Mouse (Mus musculus) limb, embryonic 14.5 days (tissue): Measurements from ENCODE around the gene Actl6a. TPM values are rescaled to one million over a fixed set of nuclear protein-coding genes. Genes with fewer than 3 reads are reported as not detected.

Experiments
- ATAC-seq: fragments of 200-750 bp; cut with Nextera tagmentation; 2 replicates; pipeline ENCODE4 v1.8.0; 2017; ENCODE audit warnings: low read depth, moderate number of reproducible peaks, moderate TSS enrichment; ENCODE audit not compliant: low FRiP score
- DNase-seq: peaks from one replicate; pipeline ENCODE4 v3.0.0-alpha.2; 2015; ENCODE audit warnings: low spot score
- H3K27ac ChIP-seq: fragments of 300-500 bp; sonication (generic); replicated peaks from 2 replicates; pipeline ENCODE4 v1.5.1; 2014; ENCODE audit warnings: low read depth, mild to moderate bottlenecking, low read length, moderate library complexity, mixed read lengths
- H3K27me3 ChIP-seq: fragments of 300-500 bp; sonication (generic); 2 replicates; pipeline ENCODE4 v1.6.1; 2014; ENCODE audit warnings: low read length, mixed read lengths; ENCODE audit not compliant: control insufficient read depth, insufficient read depth
- H3K36me3 ChIP-seq: fragments of 300-500 bp; sonication (generic); 2 replicates; pipeline ENCODE4 v1.6.1; 2014; ENCODE audit warnings: mild to moderate bottlenecking, low read length, moderate library complexity, mixed read lengths; ENCODE audit not compliant: control insufficient read depth, insufficient read depth
- H3K4me1 ChIP-seq: fragments of 300-500 bp; sonication (generic); 2 replicates; pipeline ENCODE4 v1.6.1; 2014; ENCODE audit warnings: antibody characterized with exemption, low read length, mixed read lengths; ENCODE audit not compliant: control insufficient read depth, insufficient read depth
- H3K4me2 ChIP-seq: fragments of 300-500 bp; sonication (generic); replicated peaks from 2 replicates; pipeline ENCODE4 v1.6.1; 2014; ENCODE audit warnings: low read depth, mild to moderate bottlenecking, low read length, moderate library complexity; ENCODE audit not compliant: severe bottlenecking
- H3K4me3 ChIP-seq: fragments of 300-500 bp; sonication (generic); replicated peaks from 2 replicates; pipeline ENCODE4 v1.5.1; 2014; ENCODE audit warnings: low read length
- H3K9ac ChIP-seq: fragments of 300-500 bp; sonication (generic); 2 replicates; pipeline ENCODE4 v1.6.1; 2014; ENCODE audit warnings: mild to moderate bottlenecking, low read depth, low read length, moderate library complexity; ENCODE audit not compliant: severe bottlenecking
- H3K9me3 ChIP-seq: fragments of 300-500 bp; sonication (generic); 2 replicates; pipeline ENCODE4 v1.6.1; 2016; ENCODE audit warnings: low read length; ENCODE audit not compliant: control insufficient read depth
- POLR2A ChIP-seq: fragments of 200-500 bp; IDR thresholded peaks from 2 replicates; pipeline ENCODE4 v1.8.0; 2012; ENCODE audit warnings: inconsistent platforms, mild to moderate bottlenecking, moderate library complexity, borderline replicate concordance; ENCODE audit not compliant: insufficient read depth, insufficient read length; ENCODE audit errors: extremely low read depth
- WGBS: fragments of 180-500 bp; shearing (Covaris S2); extraction: QIAGEN DNeasy Blood & Tissue Kit; methylation state at CpG from one replicate; pipeline ENCODE4 v1.1.7; 2014; 5-methylcytosine and 5-hydroxymethylcytosine counted together
- polyA plus RNA-seq, 2 experiments: library from polyadenylated mRNA; depleted of rRNA in 1 of 2; stranded (reverse) in 1 of 2; unstranded in 1 of 2; fragments of >200 nt; fragmentation: Nextera tagmentation in 1 of 2; extraction: Ambion mirVana in 1 of 2; gene quantifications; 2 replicates each; pipeline versions ENCODE4 v1.2.1 to v1.2.3; 2012 to 2014

The Actl6a gene
- polyA plus RNA-seq, 2 experiments, result 67.9 to 124 TPM

DNA sequence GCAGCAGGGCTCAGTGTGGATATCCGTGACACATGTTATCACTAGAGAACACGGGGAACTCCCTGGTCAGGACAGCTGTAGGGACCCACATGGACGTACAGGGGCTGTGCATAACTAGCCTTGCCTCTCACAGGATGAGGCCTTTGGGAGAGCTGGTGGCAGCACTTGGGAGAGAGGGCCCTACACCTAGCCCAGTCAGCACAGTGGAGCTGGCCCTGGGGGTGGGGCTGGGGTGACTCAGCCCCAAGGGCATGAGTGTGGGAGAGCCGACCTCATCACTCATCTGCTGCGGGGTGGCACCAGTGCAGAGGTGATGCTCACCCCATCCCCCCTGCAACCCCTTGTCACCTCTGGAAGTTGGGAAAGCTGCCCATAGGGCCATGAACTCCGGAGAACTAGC lies 29.7 kb upstream of the Actl6a start:
- H3K27ac ChIP-seq, result no peak overlapping the region
- H3K9me3 ChIP-seq, result no peaks in the 10 kb centered on the region
- H3K4me1 ChIP-seq, result no peaks in the 10 kb centered on the region
- H3K36me3 ChIP-seq, result no peaks in the 10 kb centered on the region
- H3K4me3 ChIP-seq, result no peak overlapping the region
- no peak for DNase-seq
- H3K27me3 ChIP-seq, result no peaks in the 10 kb centered on the region
- no peak overlapping the region for H3K4me2 ChIP-seq
- ATAC-seq, result no peak
- 85% methylated on average over 6 of the region's 6 CpGs for WGBS
- TF ChIP-seq POLR2A, result no peak
- no peak overlapping the region for H3K9ac ChIP-seq

DNA sequence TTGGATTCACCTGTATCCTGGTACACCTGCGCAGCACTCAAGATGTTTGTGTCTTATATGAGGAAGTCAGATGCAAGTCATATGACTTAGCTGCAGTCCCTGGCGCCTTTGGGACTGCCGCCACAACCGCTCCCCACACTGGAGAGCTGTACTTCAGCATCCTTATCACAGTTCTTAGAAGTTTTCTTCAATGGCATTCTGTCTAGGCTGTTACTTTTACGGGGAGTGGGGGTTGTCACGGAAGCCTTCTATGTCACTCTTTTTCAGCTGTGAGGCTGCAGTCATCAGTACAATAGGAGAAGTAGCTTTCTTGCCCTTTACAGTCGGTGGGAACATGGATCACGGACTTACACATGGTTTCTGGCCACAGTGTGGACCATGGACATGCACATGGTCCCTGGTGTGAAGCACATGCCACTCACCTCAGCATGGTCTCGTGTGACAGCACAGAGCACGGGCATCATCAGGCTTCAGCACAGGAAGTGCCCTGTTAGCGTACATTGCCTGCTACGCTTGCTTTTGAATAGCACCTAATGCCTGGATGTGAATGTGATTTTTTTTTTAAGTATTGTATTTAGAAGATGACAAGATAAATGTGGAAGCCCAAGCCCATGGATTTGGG lies 23.1 kb upstream of the Actl6a start:
- Histone ChIP-seq H3K9me3 (no peaks in the 10 kb centered on the region), H3K36me3 (no peaks in the 10 kb centered on the region), H3K4me1 (no peaks in the 10 kb centered on the region), H3K27me3 (no peaks in the 10 kb centered on the region), H3K4me2 (no peak overlapping the region), H3K9ac (no peak overlapping the region), H3K4me3 (no peak overlapping the region), H3K27ac (no peak overlapping the region)
- 73% methylated on average over 11 of the region's 12 CpGs for WGBS
- TF ChIP-seq POLR2A, result no peak
- DNase-seq (no peak), ATAC-seq (no peak)

DNA sequence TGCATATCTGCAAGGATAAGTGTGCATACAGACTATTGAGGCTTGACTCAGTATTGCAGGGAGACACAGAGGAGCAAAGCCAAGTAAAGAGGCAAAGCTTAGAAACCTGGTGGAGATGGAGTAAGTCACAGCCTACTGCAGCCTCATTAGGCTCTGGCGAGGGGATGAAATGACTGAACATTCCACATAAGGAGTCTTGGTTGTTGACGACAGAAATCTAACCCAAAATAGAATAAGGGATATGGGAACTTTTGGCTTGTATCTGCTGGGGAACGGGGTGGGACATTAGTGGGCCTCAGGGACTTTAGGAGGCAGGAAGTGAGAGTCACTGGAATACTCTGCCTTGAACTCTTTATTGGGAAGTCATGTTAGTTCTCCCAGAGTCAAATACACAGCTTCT lies 21.5 kb upstream of the Actl6a start:
- H3K4me2 ChIP-seq, result no peak overlapping the region
- H3K27me3 ChIP-seq, result no peaks in the 10 kb centered on the region
- 72% methylated on average over 3 of the region's 3 CpGs for whole genome bisulfite sequencing
- no peak overlapping the region for H3K4me3 ChIP-seq
- H3K27ac ChIP-seq, result no peak overlapping the region
- DNase-seq (no peak), ATAC-seq (no peak)
- no peak overlapping the region for H3K9ac ChIP-seq
- no peaks in the 10 kb centered on the region for H3K4me1 ChIP-seq
- no peaks in the 10 kb centered on the region for H3K36me3 ChIP-seq
- H3K9me3 ChIP-seq, result no peaks in the 10 kb centered on the region
- TF ChIP-seq POLR2A, result no peak

DNA sequence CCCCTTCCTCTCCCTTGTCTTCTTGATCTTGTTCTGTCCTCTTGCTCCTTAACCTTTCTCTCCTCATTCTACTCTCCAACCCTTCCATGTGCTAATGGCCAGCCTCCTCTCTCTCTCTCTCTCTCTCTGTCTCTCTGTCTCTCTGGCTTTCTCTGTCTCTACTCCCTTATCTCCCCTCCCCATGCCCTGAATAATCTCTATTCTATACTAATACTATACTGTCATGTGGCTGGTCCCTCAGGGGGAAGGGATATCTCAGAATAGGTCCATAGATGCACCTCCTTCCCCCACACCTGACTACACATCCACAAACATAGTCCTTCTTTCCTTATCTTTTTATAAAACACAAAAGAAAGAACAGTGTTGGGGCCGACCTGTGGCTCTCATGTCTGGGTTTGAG lies 19.6 kb upstream of the Actl6a start:
- H3K9me3 ChIP-seq, result no peaks in the 10 kb centered on the region
- no peaks in the 10 kb centered on the region for H3K27me3 ChIP-seq
- no peak overlapping the region for H3K4me3 ChIP-seq
- no peak for TF ChIP-seq POLR2A
- DNase-seq (no peak), ATAC-seq (no peak)
- H3K9ac ChIP-seq, result no peak overlapping the region
- no peak overlapping the region for H3K4me2 ChIP-seq
- H3K4me1 ChIP-seq, result no peaks in the 10 kb centered on the region
- H3K36me3 ChIP-seq, result no peaks in the 10 kb centered on the region
- WGBS, result 68% methylated on average over 1 of the region's 1 CpGs
- no peak overlapping the region for H3K27ac ChIP-seq

DNA sequence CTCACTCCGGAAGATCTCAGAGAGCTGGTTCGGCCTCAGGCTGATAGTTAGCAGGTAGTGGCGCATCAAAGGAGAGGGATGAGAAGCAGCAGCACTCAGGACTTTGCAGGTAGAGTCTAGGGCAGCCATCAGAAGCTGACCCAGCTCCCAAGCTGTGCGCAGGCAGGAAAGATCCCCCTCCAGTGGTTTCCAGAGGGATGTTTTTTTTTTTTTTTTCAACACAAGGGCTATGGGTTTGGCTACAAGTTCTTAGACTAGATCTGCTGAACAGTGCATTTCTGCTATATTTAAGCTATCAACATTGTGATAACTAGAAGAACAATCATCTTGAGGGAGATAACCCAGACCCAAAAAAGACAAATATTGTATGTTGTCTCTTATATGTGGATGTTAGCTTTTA lies 18.9 kb upstream of the Actl6a start:
- H3K36me3 ChIP-seq, result no peaks in the 10 kb centered on the region
- no peak overlapping the region for H3K4me2 ChIP-seq
- H3K9ac ChIP-seq, result no peak overlapping the region
- H3K27me3 ChIP-seq, result no peaks in the 10 kb centered on the region
- TF ChIP-seq POLR2A, result no peak
- no peak overlapping the region for H3K27ac ChIP-seq
- ATAC-seq, result no peak
- DNase-seq, result no peak
- 27% methylated on average over 4 of the region's 4 CpGs for WGBS
- H3K4me3 ChIP-seq, result no peak overlapping the region
- no peaks in the 10 kb centered on the region for H3K9me3 ChIP-seq
- H3K4me1 ChIP-seq, result no peaks in the 10 kb centered on the region

DNA sequence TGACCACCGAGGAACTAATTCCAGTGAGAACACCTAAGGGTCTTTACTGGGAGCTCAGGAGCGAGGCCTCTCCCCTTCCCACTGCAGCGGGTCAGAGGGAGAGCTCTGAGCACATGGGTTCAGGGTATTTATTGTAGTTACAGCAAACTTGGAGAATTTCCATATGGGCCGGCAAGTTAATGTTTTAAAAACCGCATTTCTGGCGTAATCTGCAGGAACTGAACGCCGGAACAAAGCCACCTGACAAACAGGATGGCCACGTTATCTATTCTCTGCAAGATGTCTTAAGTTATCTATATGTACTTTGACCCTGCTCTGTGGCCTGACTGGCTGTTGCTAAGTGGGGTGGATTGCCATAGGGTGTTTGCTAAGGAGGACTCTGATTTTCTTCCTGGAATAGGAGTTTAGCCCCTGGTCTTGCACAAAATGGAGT lies 16.5 kb upstream of the Actl6a start:
- Histone ChIP-seq H3K27me3 (no peaks in the 10 kb centered on the region), H3K36me3 (no peaks in the 10 kb centered on the region), H3K4me2 (no peak overlapping the region), H3K9me3 (no peaks in the 10 kb centered on the region), H3K27ac (no peak overlapping the region), H3K4me3 (no peak overlapping the region), H3K4me1 (no peaks in the 10 kb centered on the region), H3K9ac (no peak overlapping the region)
- DNase-seq (no peak), ATAC-seq (no peak)
- no peak for TF ChIP-seq POLR2A
- 84% methylated on average over 9 of the region's 9 CpGs for WGBS
